In genomic region chrX:134600659-134601379, GRCm38 (mm10) we compare ENCODE assay signal across 8 mouse cellular contexts. TPM values are rescaled to one million over a fixed set of nuclear protein-coding genes. Genes with fewer than 3 reads are reported as not detected.
DNase-seq lines count a peak whose midpoint lies in the region; ATAC-seq lines count a peak whose summit lies in the region.

Gla (minus strand) TSS chrX:134601125.
Hnrnph2 (plus strand) TSS chrX:134601179.

- H3K27ac ChIP-seq in lung, embryonic 16.5 days (ENCODE audit: low read length) = peak within 1 kb of the TSS; percentile 91

- H3K4me3 ChIP-seq in lung, embryonic 16.5 days (ENCODE audit: low read length) = peak within 1 kb of the TSS; percentile 62

- 0 out of 2 replicates have a peak, but pooled peaks cover 3% of the 10 kb centered on the region for H3K4me1 ChIP-seq in lung, embryonic 16.5 days (replicated peaks; ENCODE audit: control insufficient read depth, insufficient read depth, low read length)

- no peaks in the 10 kb centered on the region for H3K36me3 ChIP-seq in lung, embryonic 16.5 days (ENCODE audit: control insufficient read depth, insufficient read depth, low read length)

- peak within 1 kb of the TSS; percentile 65 for H3K4me2 ChIP-seq in lung, embryonic 16.5 days (ENCODE audit: low read depth, low read length)

- no peaks in the 10 kb centered on the region for H3K9me3 ChIP-seq in lung, embryonic 16.5 days (ENCODE audit: control insufficient read depth, low read length)

- WGBS in lung, embryonic 16.5 days = 13% methylated on average over 33 of the region's 33 CpGs

- peak; percentile 90 to 94 for ATAC-seq in hematopoietic stem cell, adult 5-6 weeks (replicated peaks in 1 of 2; ENCODE audit: insufficient read depth in 1 of 2, low FRiP score in 2 of 2, low TSS enrichment in 1 of 2, low read depth in 1 of 2, poor library complexity in 2 of 2, severe bottlenecking in 2 of 2)
- ATAC-seq in lung, embryonic 16.5 days (ENCODE audit: low read depth) = peak; percentile 98

- H3K27me3 ChIP-seq in lung, embryonic 16.5 days (ENCODE audit: control insufficient read depth, insufficient read depth, low read depth, low read length) = no peaks in the 10 kb centered on the region

- DNase-seq in MEL-GATA-1-ER (ENCODE audit: extremely low read depth, low read depth) = peak; percentile 100
- DNase-seq in cerebellum, adult 8-10 months = peak; percentile 84
- peak; percentile 97 for DNase-seq in forelimb bud, embryonic 11.5 days (ENCODE audit: low read depth, low spot score)
- DNase-seq in layer of hippocampus, adult 9-10 months (ENCODE audit: low spot score) = peak; percentile 88
- peak; percentile 54 for DNase-seq in ovary, postnatal 10 days (ENCODE audit: low spot score)
- peak; percentile 80 to 85 for DNase-seq in thymus, postnatal 10 days (ENCODE audit: low spot score in 2 of 2)

- peak within 1 kb of the TSS; percentile 75 for H3K9ac ChIP-seq in lung, embryonic 16.5 days (ENCODE audit: low read length)

RNA-seq across cellular contexts. Expression of gene Gla, which starts in this region (rescaled TPM):
- 7.3 and 7.7 TPM in 2 replicates for total RNA-seq in hematopoietic stem cell, adult 5-6 weeks (2017)
- 6.9 TPM in 2 replicates for polyA plus RNA-seq in lung, embryonic 16.5 days (2015; fragmentation: Nextera tagmentation; extraction: Ambion mirVana)

RNA-seq across cellular contexts. Expression of gene Hnrnph2, which starts in this region (rescaled TPM):
- 187 and 207 TPM in 2 replicates for total RNA-seq in hematopoietic stem cell, adult 5-6 weeks (2017)
- 160 and 172 TPM in 2 replicates for polyA plus RNA-seq in lung, embryonic 16.5 days (2015; fragmentation: Nextera tagmentation; extraction: Ambion mirVana)

Comparison
In these comparisons a context has a peak if more than half of its experiments do, and no peak if none do; other contexts are left out.
1. Peak in every context shown above with its lines: DNase-seq, ATAC-seq, H3K4me3 ChIP-seq and H3K27ac ChIP-seq.